Mouse (Mus musculus): ENCODE data around the gene Pof1b. TPM values are rescaled to one million over a fixed set of nuclear protein-coding genes. Genes with fewer than 3 reads are reported as not detected.

The Pof1b gene
- total RNA-seq (2023), result not detected

DNA sequence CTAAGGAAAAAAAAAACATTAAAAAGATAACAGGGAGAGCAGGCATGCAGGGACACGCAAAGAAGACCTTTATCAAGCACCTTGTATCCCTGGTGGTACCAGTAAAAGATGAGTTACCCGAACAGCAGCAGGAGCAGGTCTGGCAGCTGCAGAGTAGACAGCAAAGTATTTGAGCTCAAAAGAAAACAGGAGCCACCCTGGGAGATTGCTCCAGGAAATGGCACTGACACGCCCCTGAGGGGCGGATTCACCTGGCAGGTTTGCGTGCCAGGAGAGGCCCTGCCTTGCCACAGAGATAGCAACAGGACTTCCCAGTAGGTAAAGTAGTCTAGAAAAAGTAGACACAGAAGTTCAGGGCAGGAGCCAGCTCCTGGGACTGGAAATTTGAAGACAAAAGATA, at the start of gene Pof1b:
Gene Pof1b (minus strand): TSS at position 144 of the 400 bp plus-strand sequence.

DNA sequence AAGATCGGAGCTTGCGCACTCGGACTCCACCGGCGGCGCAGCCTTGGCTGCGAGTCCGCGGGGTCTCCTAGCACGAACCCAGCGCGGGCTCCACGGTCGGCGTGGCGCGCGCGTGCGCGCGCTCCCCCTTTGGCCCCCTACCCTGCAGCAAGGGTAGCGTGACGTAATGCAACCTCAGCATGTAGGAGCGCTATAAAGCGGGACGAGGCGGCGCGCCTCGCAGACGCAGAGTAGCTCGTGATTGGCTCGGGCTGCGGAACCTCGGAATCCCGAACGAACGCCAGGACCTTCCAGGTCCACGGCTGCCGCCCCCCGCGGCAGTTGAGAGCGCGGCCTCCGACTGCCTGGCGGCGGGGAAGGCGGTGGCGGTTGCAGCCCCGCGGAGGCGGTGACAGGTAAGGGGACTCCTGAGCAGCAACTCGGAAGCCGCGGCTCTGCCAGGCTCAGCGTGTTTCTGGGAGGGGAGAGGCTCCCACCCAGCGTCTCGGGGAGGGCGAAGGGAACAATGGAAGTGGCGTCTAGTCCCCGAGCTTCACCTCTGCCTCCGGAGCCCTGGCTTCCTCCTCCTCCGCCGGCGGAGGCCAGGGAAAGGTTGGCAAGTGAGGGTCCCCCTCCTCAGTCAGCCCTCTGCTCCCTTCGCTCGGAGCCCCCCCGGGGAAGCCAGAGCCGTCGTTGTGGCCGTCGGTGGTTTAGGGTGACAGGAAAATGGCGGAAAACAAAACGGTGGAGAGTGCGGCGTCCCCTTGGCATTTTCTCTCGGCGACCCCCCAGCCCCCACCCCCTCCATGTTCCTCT, 97.7 kb downstream of the Pof1b start, which contains the start of gene Zfp711:
Gene Zfp711 (plus strand): TSS at position 16 of the 795 bp plus-strand sequence.

Other genes with a start within 250 kb of the Pof1b start
- not detected for gene 2010106E10Rik, start 203.4 kb downstream of the Pof1b start, total RNA-seq (2023)
- not detected for gene Zfp711, start 98.1 kb downstream of the Pof1b start, total RNA-seq (2023)

Data from B cell, adult 67 days (primary cell).